10 mouse cellular contexts compared by ENCODE assay signal in genomic region chr15:10951951-10952759, GRCm38 (mm10). TPM values are rescaled to one million over a fixed set of nuclear protein-coding genes. Genes with fewer than 3 reads are reported as not detected.
DNase-seq lines count a peak whose midpoint lies in the region; ATAC-seq and TF ChIP-seq lines count a peak whose summit lies in the region.
"Had no signal": no experiment of that assay in that cellular context is flagged by ENCODE, and none has a peak within 500 bp of the region (broad histone marks: within the 10 kb centered on the region; RNA-seq: fewer than 3 reads in every experiment).

Gene C1qtnf3, plus strand, starts transcription at chr15:10952332.

- 0 out of 2 replicates have a peak within 1 kb of the TSS, but pooled peaks have one; percentile 17 for H3K27ac ChIP-seq in hindbrain, embryonic 16.5 days (ENCODE audit: low read depth, low read length)
- H3K27ac ChIP-seq in midbrain, postnatal 0 days (ENCODE audit: low read depth, low read length): no peak within 1 kb of the TSS

- peak; percentile 26 for DNase-seq in gastrocnemius, postnatal 10 days
- no peak for DNase-seq in gastrocnemius, adult 18-20 months (ENCODE audit: low spot score)
- peak; percentile 15 to 31 for DNase-seq in cerebellum, postnatal 14 days
- DNase-seq in midbrain, postnatal 0 days (ENCODE audit: low spot score): peak; percentile 5
- no peak for DNase-seq in left cerebral cortex, adult 8-10 months (ENCODE audit: low spot score in 2 of 2)
- DNase-seq in frontal cortex, postnatal 25 days (ENCODE audit: low spot score in 2 of 2): no peak
- DNase-seq: lung, adult 18-20 months had no signal

- H3K9ac ChIP-seq in hindbrain, embryonic 16.5 days (ENCODE audit: low read depth, low read length): peak within 1 kb of the TSS; percentile 35; the same call in 1 of the 2 replicates
- H3K9ac ChIP-seq in midbrain, postnatal 0 days (replicated peaks; ENCODE audit: low read length, poor library complexity, severe bottlenecking): no peak within 1 kb of the TSS

- ATAC-seq in hindbrain, embryonic 16.5 days: peak; percentile 85
- ATAC-seq in midbrain, postnatal 0 days (ENCODE audit: low FRiP score): no peak
- no peak for ATAC-seq in megakaryocyte-erythroid progenitor cell, adult 5-6 weeks (replicated peaks; ENCODE audit: low FRiP score, low TSS enrichment, poor library complexity, severe bottlenecking)

- WGBS in hindbrain, embryonic 16.5 days: 54% methylated on average over 23 of the region's 23 CpGs
- WGBS in midbrain, postnatal 0 days: 67% methylated on average over 23 of the region's 23 CpGs

- no peak for TF ChIP-seq CTCF in midbrain, postnatal 0 days (IDR thresholded peaks at IDR 0.05)

- peak within 1 kb of the TSS; percentile 25; the same call in 1 of the 2 replicates for H3K4me3 ChIP-seq in hindbrain, embryonic 16.5 days (ENCODE audit: low read length)
- no peak within 1 kb of the TSS for H3K4me3 ChIP-seq in midbrain, postnatal 0 days (ENCODE audit: low read depth, low read length)

- H3K9me3 ChIP-seq in hindbrain, embryonic 16.5 days (ENCODE audit: control insufficient read depth, low read length): no peaks in the 10 kb centered on the region
- H3K9me3 ChIP-seq in midbrain, postnatal 0 days (ENCODE audit: low read length): no peaks in the 10 kb centered on the region

- no peaks in the 10 kb centered on the region for H3K36me3 ChIP-seq in hindbrain, embryonic 16.5 days (ENCODE audit: control insufficient read depth, insufficient read depth, low read length)
- H3K36me3 ChIP-seq in midbrain, postnatal 0 days (ENCODE audit: insufficient read depth, low read length): no peaks in the 10 kb centered on the region

- H3K4me2 ChIP-seq in hindbrain, embryonic 16.5 days (ENCODE audit: low read length): peak within 1 kb of the TSS; percentile 53
- H3K4me2 ChIP-seq in midbrain, postnatal 0 days (ENCODE audit: low read depth, low read length, poor library complexity, severe bottlenecking): peak within 1 kb of the TSS; percentile 9

- no peaks in the 10 kb centered on the region for H3K27me3 ChIP-seq in hindbrain, embryonic 16.5 days (replicated peaks; ENCODE audit: control insufficient read depth, insufficient read depth, low read length)
- H3K27me3 ChIP-seq in midbrain, postnatal 0 days (ENCODE audit: insufficient read depth, low read length): no peaks in the 10 kb centered on the region

- H3K4me1 ChIP-seq in hindbrain, embryonic 16.5 days (ENCODE audit: control insufficient read depth, insufficient read depth, low read depth, low read length): peaks cover 4% of the 10 kb centered on the region
- no peaks in the 10 kb centered on the region for H3K4me1 ChIP-seq in midbrain, postnatal 0 days (ENCODE audit: insufficient read depth, low read length)

RNA-seq across cellular contexts. Expression of gene C1qtnf3, which starts in this region (rescaled TPM):
- total RNA-seq in gastrocnemius, postnatal 10 days (2021): 10 to 100 TPM; 46.6 to 59.1 TPM
- total RNA-seq in gastrocnemius, adult 18-20 months (2021): under 1 TPM; 0.71 to 0.74 TPM
- polyA plus RNA-seq in hindbrain, embryonic 16.5 days (2015; fragmentation: Nextera tagmentation; extraction: Ambion mirVana): 1.7 and 8.2 TPM in 2 replicates
- 0.52 and 0.55 TPM in 2 replicates for total RNA-seq in midbrain, postnatal 0 days (2014; rRNA removed)
- 0.69 and 0.75 TPM in 2 replicates for polyA plus RNA-seq in midbrain, postnatal 0 days (2015; fragmentation: Nextera tagmentation; extraction: Ambion mirVana)
- total RNA-seq in left cerebral cortex, adult 8-10 months (2022): under 1 TPM in 1 of 4 experiments, not detected in 3; 0.27 TPM
- total RNA-seq in megakaryocyte-erythroid progenitor cell, adult 5-6 weeks (2014; fragmentation: Nextera tagmentation): not detected in 2 replicates
- total RNA-seq in megakaryocyte-erythroid progenitor cell, adult 5-6 weeks (2017): not detected in 2 replicates
- total RNA-seq: hematopoietic stem cell, adult 5-6 weeks had no signal

Comparison
In these comparisons a context has a peak if more than half of its experiments do, and no peak if none do; other contexts are left out.
1. RNA of gene C1qtnf3 (total RNA-seq): 46.6 to 59.1 TPM in gastrocnemius, postnatal 10 days; 0.71 to 0.74 TPM in gastrocnemius, adult 18-20 months, 0.52 to 0.55 TPM in midbrain, postnatal 0 days, 0.27 TPM in left cerebral cortex, adult 8-10 months and not detected in megakaryocyte-erythroid progenitor cell, adult 5-6 weeks; every median in the first group is over 10 times any median in the second.
2. DNase-seq: peak in gastrocnemius, postnatal 10 days (single experiment) and cerebellum, postnatal 14 days (2 of 2); none in gastrocnemius, adult 18-20 months (single experiment), left cerebral cortex, adult 8-10 months (0 of 2) and frontal cortex, postnatal 25 days (0 of 2).
3. Peak in DNase-seq and H3K4me2 ChIP-seq in midbrain, postnatal 0 days; RNA of the gene not detected or under 1 TPM.